Mouse (Mus musculus) intestine, embryonic 14.5 days (tissue): ENCODE results near the gene Helz. TPM values are rescaled to one million over a fixed set of nuclear protein-coding genes. Genes with fewer than 3 reads are reported as not detected.

Experiments
- ATAC-seq: fragments of 200-750 bp; cut with Nextera tagmentation; replicated peaks from 2 replicates; pipeline ENCODE4 v1.8.0; 2017; ENCODE audit warnings: low read depth, moderate number of reproducible peaks, moderate TSS enrichment, moderate library complexity; ENCODE audit not compliant: low FRiP score, low TSS enrichment
- DNase-seq: peaks from one replicate; pipeline ENCODE4 v3.0.0-alpha.2; 2018; ENCODE audit warnings: low spot score
- H3K27ac ChIP-seq: fragments of 300-500 bp; sonication (generic); 2 replicates; pipeline ENCODE4 v1.5.1; 2014; ENCODE audit warnings: low read depth, mild to moderate bottlenecking, control low read depth
- H3K27me3 ChIP-seq: fragments of 300-500 bp; sonication (generic); replicated peaks from 2 replicates; pipeline ENCODE4 v1.6.1; 2014; ENCODE audit warnings: low read length, control low read depth; ENCODE audit not compliant: control insufficient read depth, insufficient read depth
- H3K36me3 ChIP-seq: fragments of 300-500 bp; sonication (generic); 2 replicates; pipeline ENCODE4 v1.6.1; 2014; ENCODE audit warnings: low read length, control low read depth; ENCODE audit not compliant: control insufficient read depth, insufficient read depth
- H3K4me1 ChIP-seq: fragments of 300-500 bp; sonication (generic); replicated peaks from 2 replicates; pipeline ENCODE4 v1.6.1; 2014; ENCODE audit warnings: low read length, control low read depth, mixed read lengths; ENCODE audit not compliant: control insufficient read depth, insufficient read depth
- H3K4me2 ChIP-seq: fragments of 300-500 bp; sonication (generic); 2 replicates; pipeline ENCODE4 v1.6.1; 2014; ENCODE audit warnings: low read length
- H3K4me3 ChIP-seq: fragments of 300-500 bp; sonication (generic); 2 replicates; pipeline ENCODE4 v1.5.1; 2014; ENCODE audit warnings: low read depth, low read length, control low read depth, mixed read lengths
- H3K9ac ChIP-seq: fragments of 300-500 bp; sonication (generic); 2 replicates; pipeline ENCODE4 v1.6.1; 2014; ENCODE audit warnings: mild to moderate bottlenecking, low read length
- H3K9me3 ChIP-seq: fragments of 300-500 bp; sonication (generic); 2 replicates; pipeline ENCODE4 v1.6.1; 2016; ENCODE audit warnings: low read length, control low read depth; ENCODE audit not compliant: control insufficient read depth
- WGBS: fragments of 180-500 bp; shearing (Covaris S2); extraction: QIAGEN DNeasy Blood & Tissue Kit; methylation state at CpG from one replicate; pipeline ENCODE4 v1.1.7; 2014; 5-methylcytosine and 5-hydroxymethylcytosine counted together
- polyA plus RNA-seq: library from polyadenylated mRNA; unstranded; fragments of >200 nt; fragmentation: Nextera tagmentation; extraction: Ambion mirVana; gene quantifications from 2 replicates; pipeline ENCODE4 v1.2.1, GENCODE M21; 2014

The Helz gene
- polyA plus RNA-seq, 1 experiment from 2014 or later: 22.6 TPM

- Histone ChIP-seq H3K9me3 (no peaks in the 10 kb centered on the region), H3K27me3 (no peaks in the 10 kb centered on the region), H3K27ac (no peak overlapping the region), H3K4me2 (no peak overlapping the region), H3K4me1 (no peaks in the 10 kb centered on the region; the same call in 1 of the 2 replicates), H3K9ac (no peak overlapping the region), H3K4me3 (no peak overlapping the region), H3K36me3 (peaks cover 64% of the 10 kb centered on the region)
- ATAC-seq (no peak), DNase-seq (no peak)
- 71% methylated on average over 5 of the region's 5 CpGs for WGBS
Measured at GRCm38 (mm10) chr11:107617976-107618375, 70.2 kb downstream of the Helz start.

GRCm38 (mm10) chr11:107624661-107625060 is 76.9 kb downstream of the Helz start:
- DNase-seq (no peak), ATAC-seq (no peak)
- Histone ChIP-seq H3K27ac (no peak overlapping the region), H3K36me3 (peaks cover 52% of the 10 kb centered on the region), H3K4me1 (peaks cover 4% of the 10 kb centered on the region; the same call in 1 of the 2 replicates), H3K4me2 (no peak overlapping the region), H3K27me3 (no peaks in the 10 kb centered on the region), H3K9me3 (no peaks in the 10 kb centered on the region), H3K4me3 (no peak overlapping the region), H3K9ac (no peak overlapping the region)
- 96% methylated on average over 3 of the region's 3 CpGs for WGBS

GRCm38 (mm10) chr11:107625746-107626145 is 78.0 kb downstream of the Helz start:
- peaks cover 4% of the 10 kb centered on the region; the same call in 1 of the 2 replicates for H3K4me1 ChIP-seq
- no peak overlapping the region for H3K4me2 ChIP-seq
- no peak for DNase-seq
- no peak overlapping the region for H3K27ac ChIP-seq
- H3K36me3 ChIP-seq: peaks cover 43% of the 10 kb centered on the region
- 61% methylated on average over 11 of the region's 11 CpGs for WGBS
- no peak overlapping the region for H3K4me3 ChIP-seq
- ATAC-seq: no peak
- H3K9ac ChIP-seq: no peak overlapping the region
- no peaks in the 10 kb centered on the region for H3K27me3 ChIP-seq
- no peaks in the 10 kb centered on the region for H3K9me3 ChIP-seq

DNA sequence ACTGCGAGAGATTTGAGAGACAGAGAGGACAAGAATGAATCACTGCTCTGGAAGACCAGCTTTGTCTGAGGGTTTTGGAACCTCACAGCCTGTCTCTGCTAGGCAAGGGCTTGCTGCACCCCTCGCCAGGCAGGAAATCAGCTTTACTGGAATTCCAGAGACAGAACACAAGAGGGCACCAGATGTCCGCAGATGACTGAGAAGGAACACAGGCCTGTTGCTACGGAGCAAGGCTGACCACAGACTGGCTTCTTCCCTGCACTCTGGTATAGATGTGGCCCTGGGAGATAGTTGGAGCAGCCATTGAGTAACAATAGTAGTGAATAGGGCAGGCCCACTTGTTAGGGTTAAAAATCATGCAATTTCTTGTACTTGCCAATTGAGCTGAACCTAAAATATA is 81.8 kb downstream of the Helz start:
- 28% methylated on average over 4 of the region's 4 CpGs for WGBS
- Histone ChIP-seq H3K4me3 (no peak overlapping the region), H3K4me1 (0 out of 2 replicates have a peak, but pooled peaks cover 9% of the 10 kb centered on the region), H3K9ac (no peak overlapping the region), H3K4me2 (no peak overlapping the region), H3K36me3 (peaks cover 40% of the 10 kb centered on the region), H3K27me3 (no peaks in the 10 kb centered on the region), H3K9me3 (no peaks in the 10 kb centered on the region), H3K27ac (peak overlapping the region; percentile 55; the same call in 1 of the 2 replicates)
- DNase-seq: peak; percentile 72
- ATAC-seq: no peak

GRCm38 (mm10) chr11:107629951-107630350 is 82.2 kb downstream of the Helz start:
- Histone ChIP-seq H3K27me3 (no peaks in the 10 kb centered on the region), H3K9me3 (no peaks in the 10 kb centered on the region), H3K27ac (peak overlapping the region; percentile 55; the same call in 1 of the 2 replicates), H3K4me2 (no peak overlapping the region), H3K9ac (no peak overlapping the region), H3K36me3 (peaks cover 43% of the 10 kb centered on the region), H3K4me3 (no peak overlapping the region), H3K4me1 (0 out of 2 replicates have a peak, but pooled peaks cover 9% of the 10 kb centered on the region)
- ATAC-seq: no peak
- no peak for DNase-seq
- 66% methylated on average over 8 of the region's 8 CpGs for WGBS

- DNase-seq (no peak), ATAC-seq (no peak)
- Histone ChIP-seq H3K27me3 (no peaks in the 10 kb centered on the region), H3K4me2 (no peak overlapping the region), H3K27ac (peak overlapping the region; percentile 48; the same call in 1 of the 2 replicates), H3K4me1 (0 out of 2 replicates have a peak, but pooled peaks cover 5% of the 10 kb centered on the region), H3K9ac (no peak overlapping the region), H3K4me3 (no peak overlapping the region), H3K9me3 (no peaks in the 10 kb centered on the region), H3K36me3 (peaks cover 50% of the 10 kb centered on the region)
- WGBS: 87% methylated on average over 7 of the region's 7 CpGs
Measured at GRCm38 (mm10) chr11:107631124-107631523, 83.4 kb downstream of the Helz start.

- ATAC-seq: no peak
Measured at GRCm38 (mm10) chr11:107633563-107634146, 85.9 kb downstream of the Helz start.

DNA sequence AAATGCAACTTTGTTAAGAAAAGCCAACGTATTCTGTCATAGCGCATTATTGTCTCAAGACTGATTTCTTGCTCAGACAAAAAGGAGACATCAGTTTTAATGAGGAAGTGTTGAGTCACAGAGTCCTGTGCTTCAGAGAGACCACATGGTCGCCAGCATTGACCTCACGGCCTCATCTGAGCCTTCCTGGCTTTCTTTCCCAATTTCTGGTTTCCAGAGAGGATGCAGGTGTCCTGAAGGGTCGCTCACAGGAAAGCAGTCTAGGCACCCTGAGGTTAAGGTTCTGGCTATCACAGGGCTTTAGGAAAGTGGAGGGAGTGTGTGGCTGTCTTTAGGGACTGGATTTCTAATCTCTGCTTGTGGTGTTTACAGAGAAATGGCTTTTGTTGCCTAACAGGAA is 90.4 kb downstream of the Helz start:
- Histone ChIP-seq H3K9ac (no peak overlapping the region), H3K27ac (no peak overlapping the region), H3K4me1 (no peaks in the 10 kb centered on the region), H3K4me2 (no peak overlapping the region), H3K36me3 (peaks cover 61% of the 10 kb centered on the region), H3K4me3 (no peak overlapping the region), H3K9me3 (no peaks in the 10 kb centered on the region), H3K27me3 (no peaks in the 10 kb centered on the region)
- DNase-seq (no peak), ATAC-seq (no peak)
- 82% methylated on average over 5 of the region's 5 CpGs for WGBS

More at GRCm38 (mm10) chr11:107633563-107634146, 85.9 kb downstream of the Helz start:
- Histone ChIP-seq H3K4me1 (0 out of 2 replicates have a peak, but pooled peaks cover 5% of the 10 kb centered on the region), H3K27me3 (no peaks in the 10 kb centered on the region), H3K9me3 (no peaks in the 10 kb centered on the region), H3K4me3 (no peak overlapping the region), H3K4me2 (no peak overlapping the region), H3K36me3 (peaks cover 53% of the 10 kb centered on the region), H3K27ac (no peak overlapping the region), H3K9ac (no peak overlapping the region)
- 87% methylated on average over 5 of the region's 5 CpGs for WGBS
- no peak for DNase-seq

DNA sequence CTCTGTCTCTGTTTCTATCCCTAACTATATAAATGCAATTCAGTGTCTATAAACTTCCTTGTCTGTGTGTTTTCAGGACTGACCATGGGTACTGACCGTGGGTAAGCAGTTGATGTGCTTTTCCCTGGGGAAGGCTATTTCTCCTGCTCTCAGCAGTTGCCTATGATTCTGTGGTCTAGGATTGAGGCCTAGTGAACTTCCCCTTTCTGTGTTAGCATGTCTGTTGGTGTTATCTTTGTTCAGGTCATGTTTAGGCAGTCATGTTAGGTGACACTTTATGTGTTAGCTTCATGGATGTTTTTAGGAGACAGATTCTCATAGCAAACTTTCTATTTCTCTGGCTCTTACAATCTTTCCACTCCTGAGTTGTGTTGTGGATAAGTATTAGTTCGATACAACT is 91.9 kb downstream of the Helz start:
- Histone ChIP-seq H3K27ac (no peak overlapping the region), H3K4me1 (no peaks in the 10 kb centered on the region), H3K36me3 (peaks cover 67% of the 10 kb centered on the region), H3K9me3 (no peaks in the 10 kb centered on the region), H3K9ac (no peak overlapping the region), H3K4me2 (no peak overlapping the region), H3K27me3 (no peaks in the 10 kb centered on the region), H3K4me3 (no peak overlapping the region)
- no peak for DNase-seq
- no peak for ATAC-seq
- WGBS: 98% methylated on average over 2 of the region's 2 CpGs
